Mouse (Mus musculus) common myeloid progenitor, adult 5-6 weeks (primary cell): ENCODE data around the gene Vdr. TPM values are rescaled to one million over a fixed set of nuclear protein-coding genes. Genes with fewer than 3 reads are reported as not detected.
A peak's percentile ranks its signal among the peaks of the same experiment; 100 is the strongest.

ENCODE experiments used
- ATAC-seq: replicated peaks from 2 replicates; pipeline ENCODE4 v1.8.0; 2016; ENCODE audit warnings: low read depth, mild to moderate bottlenecking, moderate TSS enrichment, inconsistent platforms; ENCODE audit not compliant: poor library complexity, severe bottlenecking
- total RNA-seq: library from RNA; stranded (forward); fragments of 200-1000, 187-1606 nt; gene quantifications from 2 replicates; pipeline ENCODE4 v1.2.3, GENCODE M21; 2017

The Vdr gene
- total RNA-seq, 1 experiment from 2014 or later, result 3.5 TPM

DNA sequence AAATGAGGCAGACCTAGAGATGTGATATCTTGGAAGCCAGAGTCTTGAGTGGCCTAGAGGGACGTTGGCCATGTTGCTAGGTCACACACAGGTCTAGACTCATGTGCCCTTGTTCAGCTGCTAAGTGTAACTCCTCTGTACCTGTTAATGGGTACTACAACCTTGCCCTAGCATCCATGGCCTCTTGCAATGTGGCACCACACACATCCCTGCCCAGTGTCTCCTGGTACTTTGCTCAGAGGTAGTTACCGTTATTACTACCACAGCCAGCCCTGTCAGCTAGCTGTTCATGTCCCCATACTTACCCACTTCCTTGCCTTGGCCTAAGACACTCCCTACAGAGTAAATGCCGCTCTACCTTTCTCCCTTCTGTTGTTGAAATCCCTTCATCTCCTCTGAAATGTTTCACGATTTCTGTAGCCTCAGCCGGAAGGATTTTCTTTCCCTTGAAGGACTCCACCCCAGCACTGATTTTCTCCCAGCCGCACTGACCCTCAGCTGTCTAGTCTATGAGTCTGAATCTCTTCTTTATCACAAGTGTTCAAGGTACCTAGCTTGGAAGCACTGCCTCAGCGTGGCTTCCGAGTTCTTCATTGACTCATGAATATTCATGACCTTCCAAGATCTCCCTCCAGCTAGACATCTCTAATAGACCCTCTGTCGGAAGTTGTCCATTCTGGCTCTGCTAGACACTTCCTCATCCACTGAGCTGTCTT lies 77.5 kb downstream of the Vdr start:
- peak; percentile 17; the same call in 1 of the 2 replicates for ATAC-seq

DNA sequence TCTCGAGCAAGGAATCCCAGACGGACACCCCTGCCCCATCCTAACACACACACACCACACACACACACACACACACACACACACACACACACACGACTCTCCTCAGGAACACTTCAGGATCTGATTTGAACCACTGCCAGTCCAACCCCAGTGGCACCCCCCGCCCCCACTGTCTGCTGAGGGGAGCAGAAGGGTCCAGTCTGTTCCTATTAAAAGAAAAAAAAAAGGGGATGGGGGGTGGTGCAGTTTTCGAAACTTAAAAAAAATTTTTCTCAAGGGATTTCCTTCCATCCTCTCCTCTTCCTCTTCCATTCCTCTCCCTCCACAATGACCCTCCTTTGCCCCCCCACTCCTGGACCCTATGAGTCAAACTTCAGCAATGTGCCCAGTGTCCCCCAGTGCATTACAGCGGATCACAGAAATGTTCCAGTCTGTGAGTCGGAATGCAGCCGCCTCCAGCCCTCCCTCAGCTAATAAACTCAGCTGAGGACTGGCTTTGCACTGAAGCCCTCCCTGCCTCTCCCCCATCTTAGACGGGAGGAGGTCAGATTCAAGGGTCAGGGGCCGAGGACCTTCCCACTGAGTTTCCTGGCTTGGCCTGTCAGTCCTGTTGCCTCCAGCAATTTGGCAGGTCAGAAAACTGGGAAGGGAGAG lies 78.3 kb downstream of the Vdr start:
- ATAC-seq, result no peak

DNA sequence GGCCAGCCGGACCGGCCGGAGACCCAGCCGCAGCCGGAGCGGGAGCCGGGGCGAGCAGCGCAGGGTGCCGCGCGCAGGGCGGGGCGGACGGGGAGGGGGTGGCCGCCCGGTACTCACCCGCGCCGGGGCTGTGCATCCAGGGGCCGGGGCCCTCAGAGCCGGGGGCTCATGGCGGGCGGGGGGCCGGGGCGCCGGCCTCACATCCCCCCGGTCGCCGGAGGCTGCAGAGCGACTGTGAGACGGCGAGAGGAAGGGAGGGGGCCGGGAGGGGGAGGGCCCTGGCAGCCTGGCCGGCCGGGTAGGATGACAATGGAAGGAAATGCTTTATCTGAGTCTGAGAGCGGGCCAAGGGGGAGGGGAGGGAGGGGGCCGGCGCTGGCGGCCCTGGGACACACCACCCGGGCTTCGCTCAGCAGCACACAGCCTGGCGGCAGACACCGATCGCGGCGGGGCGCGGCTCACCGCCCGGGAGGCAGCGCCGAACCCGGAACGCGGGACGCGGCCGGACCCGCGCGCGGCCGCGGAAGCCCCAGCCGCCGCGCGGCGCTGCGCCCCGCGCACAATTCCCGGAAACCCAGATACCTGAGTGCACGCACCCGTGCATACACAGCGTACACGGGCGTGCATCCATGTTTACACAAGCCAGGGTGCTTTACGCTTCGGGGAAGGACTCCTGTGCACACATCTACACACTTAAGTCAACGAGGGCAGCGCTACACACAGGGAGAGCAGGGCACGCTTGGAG lies 79.0 kb downstream of the Vdr start:
- ATAC-seq, result peak; percentile 41

DNA sequence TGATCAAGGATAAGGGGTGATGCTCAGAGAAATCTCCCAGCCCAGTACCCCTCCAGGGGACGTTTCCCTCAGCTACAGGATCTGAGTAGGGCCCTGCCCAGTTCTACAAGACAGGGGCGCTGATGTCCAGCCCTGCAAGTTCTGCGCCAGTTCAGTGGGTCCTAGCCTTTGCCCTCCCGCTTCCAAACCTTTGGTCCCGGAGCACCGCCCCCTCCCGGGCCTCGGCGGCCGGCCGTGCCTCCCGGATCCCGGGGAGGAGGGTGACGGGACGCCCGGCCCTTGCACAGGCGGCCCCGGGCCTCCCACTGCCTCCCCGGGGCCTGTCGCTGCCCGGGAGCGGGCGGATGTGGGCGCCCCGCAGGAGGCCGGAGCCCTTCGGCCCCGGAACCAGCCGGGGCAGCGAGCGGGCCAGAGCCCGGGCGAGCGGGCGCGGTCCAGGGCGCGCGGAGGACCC lies 79.6 kb downstream of the Vdr start:
- no peak for ATAC-seq

DNA sequence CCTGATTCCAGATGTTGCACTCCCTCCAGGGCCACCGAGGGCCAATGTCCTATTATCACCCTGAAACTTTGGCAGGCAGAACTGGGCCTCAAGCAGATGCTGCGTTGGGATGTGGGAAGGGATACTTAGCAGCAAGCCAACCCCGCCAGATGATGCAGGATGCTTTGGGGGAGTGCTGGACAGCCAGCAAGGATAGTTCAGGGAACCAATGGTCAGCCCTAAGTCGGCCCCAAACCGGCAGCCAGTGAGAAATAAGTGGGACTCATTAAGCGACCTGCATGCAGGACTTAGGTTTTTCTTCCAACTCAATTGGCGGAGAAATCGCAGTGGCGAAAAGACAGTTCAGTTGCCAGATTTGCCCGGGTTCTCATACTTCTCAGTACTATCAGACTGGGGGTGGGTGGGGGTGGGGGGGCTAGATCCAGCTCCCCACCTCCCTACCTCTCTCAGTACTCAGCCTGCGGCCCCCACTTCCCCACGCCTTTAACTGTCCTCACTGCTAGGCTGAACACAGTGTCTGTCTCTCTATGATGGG lies 80.1 kb downstream of the Vdr start:
- ATAC-seq, result no peak

DNA sequence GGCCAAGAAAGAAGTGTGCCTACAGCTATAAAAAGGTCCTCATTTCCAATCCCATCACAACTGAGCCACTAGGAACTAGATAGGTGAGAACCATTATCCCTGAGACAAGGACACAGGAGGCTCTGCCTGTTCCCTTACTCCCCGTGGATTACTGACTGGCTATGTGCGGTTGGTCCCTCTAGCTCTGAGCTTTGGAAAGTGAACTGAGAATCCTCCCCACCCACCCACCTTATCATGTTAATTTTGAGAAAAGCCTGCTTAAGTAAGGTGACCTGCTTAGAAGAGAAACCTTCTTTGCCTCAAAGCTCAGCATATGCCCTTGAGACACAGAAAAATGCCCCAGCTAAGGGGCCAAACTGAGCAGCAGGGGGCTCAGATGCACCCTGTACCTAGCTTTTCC lies 81.0 kb downstream of the Vdr start:
- no peak for ATAC-seq

DNA sequence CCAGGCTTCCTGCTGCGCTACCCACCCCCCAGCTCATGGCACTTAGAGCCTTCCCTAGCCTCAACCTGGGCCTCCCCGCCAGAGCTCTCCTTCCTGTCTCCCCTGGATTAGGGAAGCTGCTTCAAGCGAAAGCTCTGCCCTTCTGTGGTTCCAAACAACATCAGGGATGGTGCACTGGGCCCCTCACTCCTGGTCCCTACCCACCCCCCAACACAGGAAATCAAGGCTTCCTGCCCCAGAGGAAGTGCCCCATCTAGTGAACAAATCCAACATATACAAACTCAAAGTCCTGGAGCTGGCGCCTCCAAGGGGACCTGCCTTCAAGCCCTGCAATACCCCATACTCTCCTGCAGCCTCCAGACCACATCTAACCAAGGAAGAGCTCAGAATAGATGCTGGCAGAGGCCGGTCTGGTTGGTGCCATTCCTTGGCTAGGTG lies 81.5 kb downstream of the Vdr start:
- peak; percentile 24 for ATAC-seq

DNA sequence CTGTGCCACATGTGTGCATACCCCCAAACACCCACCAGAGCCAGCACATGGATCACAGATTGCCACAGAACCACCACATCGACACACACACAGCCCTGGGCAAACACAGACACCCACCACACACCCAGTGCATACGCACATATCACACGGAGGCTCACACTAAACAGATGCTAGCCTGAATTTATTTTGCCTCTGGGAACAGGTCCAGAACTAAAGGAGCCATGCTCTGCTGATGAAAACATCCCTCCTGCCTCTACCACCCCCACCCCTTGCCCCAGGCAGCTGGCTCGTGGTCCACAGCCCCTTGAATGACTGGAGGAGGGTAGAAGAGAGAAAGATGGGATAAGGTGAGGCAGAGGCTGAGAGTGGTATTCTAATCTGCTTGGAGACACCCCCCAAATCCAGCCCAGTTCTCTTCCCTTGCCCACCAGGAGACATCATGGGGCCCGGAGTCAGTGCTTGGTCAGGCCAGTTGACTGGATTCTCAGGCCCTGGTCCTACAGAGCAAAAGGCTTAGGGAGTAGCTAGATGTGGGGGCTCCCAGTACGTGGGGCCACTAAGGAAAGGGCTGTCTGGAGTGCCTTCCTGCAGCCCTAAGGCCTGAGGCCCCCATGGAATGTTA lies 82.1 kb downstream of the Vdr start:
- no peak for ATAC-seq

DNA sequence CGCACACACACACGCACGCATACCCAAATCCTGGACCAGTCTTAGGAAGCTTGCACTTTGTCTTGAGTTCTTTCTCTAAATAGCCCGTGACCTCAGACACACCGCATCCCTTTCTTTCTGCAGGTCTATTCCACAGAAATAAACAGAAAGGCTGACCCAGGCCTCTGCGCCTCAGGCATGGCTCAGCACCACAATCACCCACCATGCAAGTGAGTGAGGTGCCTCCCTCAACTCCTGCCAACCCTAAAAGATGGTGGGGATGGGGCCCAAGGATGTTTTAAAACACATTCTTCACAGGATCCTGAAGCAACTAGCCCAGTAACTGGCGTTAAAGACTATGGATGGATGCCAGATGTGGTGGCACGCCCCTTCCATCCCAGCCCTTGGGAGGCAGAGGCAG lies 83.0 kb downstream of the Vdr start:
- ATAC-seq, result no peak

DNA sequence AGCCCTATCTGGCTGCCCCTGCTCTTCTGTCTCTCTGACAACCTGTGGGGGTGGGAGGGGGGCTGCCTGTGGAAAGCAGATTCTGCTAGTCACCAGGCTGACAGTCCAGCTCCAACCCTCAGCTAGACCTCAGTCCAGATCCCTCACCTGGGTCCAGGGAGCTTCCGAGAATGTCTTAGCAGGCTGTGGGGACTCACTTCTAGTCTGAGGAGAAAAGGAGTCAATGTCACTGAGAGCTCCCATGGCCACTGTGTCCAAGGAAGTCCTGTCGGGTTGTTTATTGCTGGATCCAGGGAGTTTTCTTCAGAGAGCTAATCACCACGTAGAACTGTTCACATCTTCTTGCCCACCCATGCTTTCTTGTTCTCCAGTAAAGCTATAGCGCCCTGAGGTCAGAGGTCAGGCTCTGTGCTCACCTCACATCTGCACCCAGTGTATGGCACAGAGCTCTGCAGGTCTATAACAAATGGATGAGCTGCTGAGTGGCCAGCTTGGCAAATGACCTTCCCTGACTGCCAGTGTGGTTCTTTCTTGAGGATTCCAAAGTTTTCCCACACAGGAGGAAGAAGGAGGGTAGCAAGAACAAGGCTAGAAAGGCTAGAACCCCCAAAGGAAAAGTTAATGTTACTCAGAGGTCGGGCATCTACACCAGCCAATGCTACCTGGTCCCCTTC lies 83.7 kb downstream of the Vdr start:
- ATAC-seq, result no peak

DNA sequence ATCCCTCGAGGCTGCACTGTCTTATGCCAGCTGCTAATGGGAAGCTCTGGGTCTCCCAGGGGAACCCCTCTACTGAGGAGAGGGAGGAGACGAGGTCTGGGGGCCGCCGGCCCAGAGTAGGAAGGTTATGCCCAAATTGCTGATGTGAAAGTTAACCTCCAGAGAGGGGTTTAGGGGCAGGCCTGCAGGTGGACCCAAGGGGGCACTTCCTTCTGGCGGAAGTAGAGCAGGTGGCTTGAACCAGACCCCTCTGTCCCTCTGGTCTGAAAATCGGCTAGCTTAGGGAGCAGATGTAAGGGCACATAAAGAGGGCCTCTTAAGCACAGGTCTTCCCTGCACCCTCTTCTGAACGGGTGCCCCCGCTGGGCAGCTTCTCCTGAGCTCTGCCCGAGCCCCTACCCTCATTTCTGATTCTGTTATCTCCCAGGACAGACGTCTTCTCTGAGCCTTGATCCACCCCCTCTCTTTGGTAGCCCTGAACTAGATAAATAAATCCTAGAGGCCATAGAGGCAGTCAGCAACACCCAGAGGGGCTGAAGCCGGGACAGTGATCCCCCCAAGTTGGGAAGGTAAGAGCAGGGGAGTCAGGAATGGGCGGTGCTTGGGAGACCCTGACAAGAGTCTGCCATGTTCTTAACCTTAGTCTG lies 84.4 kb downstream of the Vdr start:
- ATAC-seq, result no peak

DNA sequence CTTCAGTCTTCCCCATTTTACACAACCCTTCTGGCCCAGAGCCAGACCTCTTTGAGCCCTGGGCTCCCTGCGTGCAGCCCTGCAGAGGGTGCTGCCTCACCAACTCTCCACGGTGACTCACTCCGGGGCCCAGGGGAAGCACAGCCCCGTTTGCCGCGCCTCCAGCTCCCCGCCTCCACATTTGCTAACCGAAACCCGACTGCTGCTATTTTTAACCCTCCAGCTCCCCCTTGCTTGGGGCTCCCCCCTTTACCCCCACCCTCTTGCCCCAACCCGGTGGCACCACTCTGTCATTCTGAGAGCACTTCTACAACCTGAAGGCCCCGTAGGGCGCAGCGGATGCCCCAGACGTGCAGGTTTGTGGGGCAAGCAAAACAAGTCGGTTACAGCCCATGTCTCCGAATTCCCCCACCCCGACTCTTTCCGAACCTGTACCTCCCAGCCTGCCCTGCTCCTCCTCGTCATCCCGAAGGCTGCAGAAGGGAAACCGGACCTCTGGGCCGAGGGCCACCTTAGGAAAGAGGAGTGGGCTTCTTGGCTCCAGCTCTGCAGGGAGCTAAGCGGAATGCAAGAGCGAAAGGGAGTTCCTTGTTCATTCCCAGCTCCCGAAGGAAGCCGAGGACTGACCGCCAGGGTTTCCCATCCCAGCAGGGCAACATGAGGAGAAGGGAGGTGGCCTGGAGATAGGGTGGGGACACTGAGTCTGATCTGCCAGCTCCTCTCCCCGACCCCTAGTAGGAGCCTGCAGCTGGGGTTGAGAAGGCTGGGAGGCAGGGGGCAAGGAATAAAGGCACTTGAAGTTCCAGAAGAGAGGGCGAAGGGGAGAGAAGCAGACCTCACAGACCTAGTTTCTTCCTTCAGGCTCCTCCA lies 85.1 kb downstream of the Vdr start:
- ATAC-seq, result peak; percentile 78

DNA sequence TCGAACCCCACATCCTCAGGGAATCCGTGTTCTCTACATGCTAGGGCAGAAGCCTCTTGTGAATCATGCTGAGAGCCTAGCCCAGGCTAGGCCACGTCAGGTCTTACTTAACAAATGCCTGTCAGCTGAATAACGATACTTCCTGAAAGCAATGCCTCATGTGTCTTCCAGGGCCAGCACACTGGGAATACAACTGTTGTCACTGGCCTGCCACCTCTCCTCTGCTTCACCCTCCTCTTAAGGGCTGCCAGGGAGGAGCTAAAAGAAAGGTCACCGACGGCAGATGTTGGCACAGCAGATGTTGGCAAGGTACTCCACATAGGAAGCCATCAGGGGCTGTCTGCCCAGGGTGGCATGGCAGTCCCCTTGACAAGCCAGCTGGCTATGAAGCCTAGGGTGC lies 86.4 kb downstream of the Vdr start:
- ATAC-seq, result no peak

DNA sequence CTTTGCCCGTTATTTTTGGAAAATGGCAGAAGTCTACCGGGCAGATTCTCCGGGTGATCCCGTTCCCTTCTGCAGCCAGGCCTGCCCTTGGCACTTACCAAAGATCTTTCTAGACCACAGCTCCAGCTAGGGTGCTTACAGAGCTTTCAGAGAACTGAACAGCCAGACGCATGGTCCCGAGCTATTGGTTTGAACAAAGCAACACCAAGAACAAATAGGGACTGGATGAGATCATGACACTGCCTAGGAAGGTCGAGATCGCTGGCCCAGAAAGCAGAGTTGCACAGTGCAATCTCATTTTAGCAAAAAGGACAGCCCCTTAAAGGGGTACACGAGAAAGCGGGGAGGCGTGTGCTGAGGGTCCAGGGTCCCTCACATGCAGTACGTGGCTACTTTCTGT lies 87.0 kb downstream of the Vdr start:
- no peak for ATAC-seq

DNA sequence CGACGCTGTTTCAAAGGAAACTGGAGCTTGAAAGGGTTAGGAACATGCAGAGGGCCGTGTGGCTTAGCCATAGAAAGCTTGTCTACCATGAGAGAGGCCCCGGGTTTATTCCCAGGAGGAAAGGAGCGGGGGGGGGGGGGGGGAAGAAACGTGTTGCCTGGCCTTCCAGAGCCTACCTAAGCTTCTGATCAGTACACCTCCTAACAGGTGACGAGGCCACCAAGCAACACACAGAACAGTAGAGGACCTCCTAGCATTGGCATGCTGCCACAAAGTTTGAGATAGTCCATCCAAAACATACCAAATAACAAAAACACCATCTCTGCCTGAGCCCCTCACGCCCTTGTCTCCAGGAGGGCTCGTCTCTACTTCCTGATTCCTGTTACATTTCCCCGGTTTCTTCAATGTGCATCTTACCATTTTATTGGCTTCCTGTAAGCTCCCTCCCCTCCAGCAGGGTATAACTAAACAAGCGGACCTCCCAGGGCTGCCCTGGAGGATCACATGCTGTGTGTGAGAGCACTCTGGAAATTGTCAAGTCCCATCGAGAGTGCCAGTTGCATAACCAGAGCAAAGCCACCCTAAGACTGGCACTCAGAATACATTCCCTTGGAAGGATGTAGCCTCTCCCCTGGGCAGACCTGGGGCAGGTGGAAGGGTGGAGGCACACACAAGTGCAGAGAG lies 87.7 kb downstream of the Vdr start:
- no peak for ATAC-seq

DNA sequence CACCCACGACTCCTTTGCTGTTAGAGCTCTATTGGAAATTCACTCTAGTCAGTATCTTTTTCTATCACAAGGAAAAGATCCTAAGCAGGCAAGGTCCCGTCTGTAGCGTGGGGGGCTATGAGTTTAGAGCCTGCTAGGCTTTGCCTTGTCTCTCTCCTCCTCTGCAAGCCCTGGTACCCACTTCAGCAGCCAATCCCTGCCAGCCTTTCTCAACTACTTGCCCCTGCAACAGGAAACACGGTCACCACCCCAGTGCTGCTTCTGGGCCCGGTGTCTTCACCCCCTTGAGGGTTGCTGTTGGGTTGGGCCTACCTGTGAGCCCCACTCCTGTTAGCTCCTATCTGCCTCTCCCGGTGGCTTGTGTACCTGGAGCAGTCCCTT lies 88.5 kb downstream of the Vdr start:
- no peak for ATAC-seq

DNA sequence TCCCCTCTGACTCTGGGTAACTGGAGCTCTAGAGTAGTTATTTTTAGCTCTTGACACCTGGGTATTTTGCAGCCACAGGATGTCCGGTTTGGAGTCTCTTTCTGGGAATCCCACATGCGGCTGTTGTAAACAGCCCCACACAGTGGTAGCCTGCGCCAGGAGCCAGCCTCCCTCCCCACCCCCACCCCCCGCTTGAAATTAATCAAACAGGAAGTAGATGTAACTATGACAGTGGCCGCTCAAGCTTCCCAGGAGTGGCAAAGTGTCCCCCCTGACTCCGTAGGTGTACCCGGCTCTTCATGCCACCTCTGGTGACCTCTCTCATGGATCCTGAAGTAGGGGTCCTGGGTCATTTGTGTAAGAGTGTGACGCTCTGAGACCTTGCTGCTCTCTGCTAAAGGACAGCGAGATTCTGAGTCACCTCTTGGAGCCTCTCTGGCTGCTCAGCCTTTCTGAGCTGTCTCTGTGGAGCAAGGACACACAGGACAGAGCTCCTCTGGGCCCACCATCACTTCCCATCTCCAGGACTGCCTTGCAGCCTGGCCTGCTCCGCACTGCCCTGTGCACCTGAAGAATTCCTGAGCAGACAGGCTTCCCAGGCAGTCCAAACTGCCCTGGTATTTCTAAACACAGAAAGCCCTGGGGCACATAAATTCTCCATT lies 89.0 kb downstream of the Vdr start:
- 0 out of 2 replicates have a peak, but pooled peaks have one; percentile 1 for ATAC-seq
